Mouse (Mus musculus): ENCODE measurements around the gene Mrps35. TPM values are rescaled to one million over a fixed set of nuclear protein-coding genes. Genes with fewer than 3 reads are reported as not detected.

Gene Mrps35
- 135 and 153 TPM in 2 replicates for polyA plus RNA-seq (2014; fragmentation: Nextera tagmentation; extraction: Ambion mirVana)

- no peaks in the 10 kb centered on the region for H3K9me3 ChIP-seq (ENCODE audit: control insufficient read depth, low read length)
- H3K27me3 ChIP-seq (ENCODE audit: control insufficient read depth, insufficient read depth, low read length) = no peaks in the 10 kb centered on the region
- WGBS = 4% methylated on average over 65 of the region's 66 CpGs
- H3K4me3 ChIP-seq (ENCODE audit: low read length) = peak within 1 kb of the TSS; percentile 90
- H3K4me1 ChIP-seq (ENCODE audit: control insufficient read depth, insufficient read depth, low read length) = peaks cover 13% of the 10 kb centered on the region; the same call in 1 of the 2 replicates
- peaks cover 14% of the 10 kb centered on the region; the same call in 1 of the 2 replicates for H3K36me3 ChIP-seq (ENCODE audit: control insufficient read depth, insufficient read depth, low read length)
- H3K4me2 ChIP-seq (replicated peaks; ENCODE audit: low read depth, low read length) = peak within 1 kb of the TSS; percentile 65
- peak within 1 kb of the TSS; percentile 93 for H3K9ac ChIP-seq (ENCODE audit: low read depth, low read length)
- peak; percentile 99 for ATAC-seq (ENCODE audit: low FRiP score, low TSS enrichment)
- peak within 1 kb of the TSS; percentile 72 for H3K27ac ChIP-seq (ENCODE audit: low read depth, low read length)
Observed at GRCm38 (mm10) chr6:147042291-147043290, at the start of gene Mrps35. Gene Mrps35 (plus strand): TSS chr6:147042764.

- no peaks in the 10 kb centered on the region for H3K4me1 ChIP-seq (ENCODE audit: control insufficient read depth, insufficient read depth, low read length)
- H3K36me3 ChIP-seq (ENCODE audit: control insufficient read depth, insufficient read depth, low read length) = peaks cover 30% of the 10 kb centered on the region
- no peak overlapping the region for H3K9ac ChIP-seq (ENCODE audit: low read depth, low read length)
- ATAC-seq (ENCODE audit: low FRiP score, low TSS enrichment) = no peak
- H3K9me3 ChIP-seq (ENCODE audit: control insufficient read depth, low read length) = no peaks in the 10 kb centered on the region
- H3K4me3 ChIP-seq (ENCODE audit: low read length) = no peak overlapping the region
- H3K27me3 ChIP-seq (ENCODE audit: control insufficient read depth, insufficient read depth, low read length) = no peaks in the 10 kb centered on the region
- no peak overlapping the region for H3K4me2 ChIP-seq (replicated peaks; ENCODE audit: low read depth, low read length)
- H3K27ac ChIP-seq (ENCODE audit: low read depth, low read length) = no peak overlapping the region
- WGBS = 39% methylated on average over 5 of the region's 5 CpGs
Observed at GRCm38 (mm10) chr6:146994236-146994635, 48.3 kb upstream of the Mrps35 start.

- H3K4me1 ChIP-seq (ENCODE audit: control insufficient read depth, insufficient read depth, low read length) = no peaks in the 10 kb centered on the region
- peaks cover 32% of the 10 kb centered on the region for H3K36me3 ChIP-seq (ENCODE audit: control insufficient read depth, insufficient read depth, low read length)
- H3K27me3 ChIP-seq (ENCODE audit: control insufficient read depth, insufficient read depth, low read length) = no peaks in the 10 kb centered on the region
- no peak for ATAC-seq (ENCODE audit: low FRiP score, low TSS enrichment)
- H3K9me3 ChIP-seq (ENCODE audit: control insufficient read depth, low read length) = no peaks in the 10 kb centered on the region
- no peak overlapping the region for H3K27ac ChIP-seq (ENCODE audit: low read depth, low read length)
- 86% methylated on average over 2 of the region's 2 CpGs for WGBS
- no peak overlapping the region for H3K9ac ChIP-seq (ENCODE audit: low read depth, low read length)
- no peak overlapping the region for H3K4me3 ChIP-seq (ENCODE audit: low read length)
- H3K4me2 ChIP-seq (replicated peaks; ENCODE audit: low read depth, low read length) = no peak overlapping the region
Observed at GRCm38 (mm10) chr6:146995391-146995790, 47.2 kb upstream of the Mrps35 start.

GRCm38 (mm10) chr6:146995878-146996277, 46.7 kb upstream of the Mrps35 start:
- Histone ChIP-seq H3K9ac (ENCODE audit: low read depth, low read length) (no peak overlapping the region), H3K36me3 (ENCODE audit: control insufficient read depth, insufficient read depth, low read length) (peaks cover 33% of the 10 kb centered on the region), H3K27ac (ENCODE audit: low read depth, low read length) (no peak overlapping the region), H3K27me3 (ENCODE audit: control insufficient read depth, insufficient read depth, low read length) (no peaks in the 10 kb centered on the region), H3K9me3 (ENCODE audit: control insufficient read depth, low read length) (no peaks in the 10 kb centered on the region), H3K4me2 (replicated peaks; ENCODE audit: low read depth, low read length) (no peak overlapping the region), H3K4me1 (ENCODE audit: control insufficient read depth, insufficient read depth, low read length) (no peaks in the 10 kb centered on the region), H3K4me3 (ENCODE audit: low read length) (no peak overlapping the region)
- WGBS = 85% methylated on average over 6 of the region's 6 CpGs
- no peak for ATAC-seq (ENCODE audit: low FRiP score, low TSS enrichment)

- no peak overlapping the region for H3K9ac ChIP-seq (ENCODE audit: low read depth, low read length)
- no peaks in the 10 kb centered on the region for H3K4me1 ChIP-seq (ENCODE audit: control insufficient read depth, insufficient read depth, low read length)
- peaks cover 39% of the 10 kb centered on the region for H3K36me3 ChIP-seq (ENCODE audit: control insufficient read depth, insufficient read depth, low read length)
- H3K4me2 ChIP-seq (replicated peaks; ENCODE audit: low read depth, low read length) = no peak overlapping the region
- ATAC-seq (ENCODE audit: low FRiP score, low TSS enrichment) = no peak
- H3K4me3 ChIP-seq (ENCODE audit: low read length) = no peak overlapping the region
- H3K27ac ChIP-seq (ENCODE audit: low read depth, low read length) = no peak overlapping the region
- H3K9me3 ChIP-seq (ENCODE audit: control insufficient read depth, low read length) = no peaks in the 10 kb centered on the region
- no peaks in the 10 kb centered on the region for H3K27me3 ChIP-seq (ENCODE audit: control insufficient read depth, insufficient read depth, low read length)
- 85% methylated on average over 6 of the region's 6 CpGs for WGBS
Observed at GRCm38 (mm10) chr6:146997006-146997405, 45.6 kb upstream of the Mrps35 start.

GRCm38 (mm10) chr6:146998710-146999109, 43.9 kb upstream of the Mrps35 start:
- WGBS = 88% methylated on average over 4 of the region's 4 CpGs
- Histone ChIP-seq H3K9me3 (ENCODE audit: control insufficient read depth, low read length) (no peaks in the 10 kb centered on the region), H3K27me3 (ENCODE audit: control insufficient read depth, insufficient read depth, low read length) (no peaks in the 10 kb centered on the region), H3K4me3 (ENCODE audit: low read length) (no peak overlapping the region), H3K4me1 (ENCODE audit: control insufficient read depth, insufficient read depth, low read length) (no peaks in the 10 kb centered on the region), H3K36me3 (ENCODE audit: control insufficient read depth, insufficient read depth, low read length) (peaks cover 49% of the 10 kb centered on the region), H3K27ac (ENCODE audit: low read depth, low read length) (no peak overlapping the region), H3K9ac (ENCODE audit: low read depth, low read length) (no peak overlapping the region), H3K4me2 (replicated peaks; ENCODE audit: low read depth, low read length) (no peak overlapping the region)
- no peak for ATAC-seq (ENCODE audit: low FRiP score, low TSS enrichment)

GRCm38 (mm10) chr6:146999302-146999701, 43.3 kb upstream of the Mrps35 start:
- Histone ChIP-seq H3K27ac (ENCODE audit: low read depth, low read length) (no peak overlapping the region), H3K9me3 (ENCODE audit: control insufficient read depth, low read length) (no peaks in the 10 kb centered on the region), H3K4me3 (ENCODE audit: low read length) (no peak overlapping the region), H3K36me3 (ENCODE audit: control insufficient read depth, insufficient read depth, low read length) (peaks cover 49% of the 10 kb centered on the region), H3K9ac (ENCODE audit: low read depth, low read length) (no peak overlapping the region), H3K4me2 (replicated peaks; ENCODE audit: low read depth, low read length) (no peak overlapping the region), H3K27me3 (ENCODE audit: control insufficient read depth, insufficient read depth, low read length) (no peaks in the 10 kb centered on the region), H3K4me1 (ENCODE audit: control insufficient read depth, insufficient read depth, low read length) (no peaks in the 10 kb centered on the region)
- ATAC-seq (ENCODE audit: low FRiP score, low TSS enrichment) = no peak
- WGBS = 68% methylated on average over 9 of the region's 9 CpGs

- Histone ChIP-seq H3K9me3 (ENCODE audit: control insufficient read depth, low read length) (no peaks in the 10 kb centered on the region), H3K4me2 (replicated peaks; ENCODE audit: low read depth, low read length) (no peak overlapping the region), H3K4me1 (ENCODE audit: control insufficient read depth, insufficient read depth, low read length) (no peaks in the 10 kb centered on the region), H3K36me3 (ENCODE audit: control insufficient read depth, insufficient read depth, low read length) (peaks cover 50% of the 10 kb centered on the region), H3K4me3 (ENCODE audit: low read length) (no peak overlapping the region), H3K27me3 (ENCODE audit: control insufficient read depth, insufficient read depth, low read length) (no peaks in the 10 kb centered on the region), H3K9ac (ENCODE audit: low read depth, low read length) (no peak overlapping the region), H3K27ac (ENCODE audit: low read depth, low read length) (no peak overlapping the region)
- 0 out of 2 replicates have a peak, but pooled peaks have one; percentile 46 for ATAC-seq (ENCODE audit: low FRiP score, low TSS enrichment)
- 31% methylated on average over 2 of the region's 2 CpGs for WGBS
Observed at GRCm38 (mm10) chr6:146999755-147000154, 42.8 kb upstream of the Mrps35 start.

GRCm38 (mm10) chr6:147008148-147008547, 34.4 kb upstream of the Mrps35 start:
- Histone ChIP-seq H3K4me1 (ENCODE audit: control insufficient read depth, insufficient read depth, low read length) (no peaks in the 10 kb centered on the region), H3K27me3 (ENCODE audit: control insufficient read depth, insufficient read depth, low read length) (no peaks in the 10 kb centered on the region), H3K9ac (ENCODE audit: low read depth, low read length) (no peak overlapping the region), H3K9me3 (ENCODE audit: control insufficient read depth, low read length) (no peaks in the 10 kb centered on the region), H3K27ac (ENCODE audit: low read depth, low read length) (no peak overlapping the region), H3K4me3 (ENCODE audit: low read length) (no peak overlapping the region), H3K4me2 (replicated peaks; ENCODE audit: low read depth, low read length) (no peak overlapping the region), H3K36me3 (ENCODE audit: control insufficient read depth, insufficient read depth, low read length) (peaks cover 48% of the 10 kb centered on the region)
- no peak for ATAC-seq (ENCODE audit: low FRiP score, low TSS enrichment)
- 63% methylated on average over 3 of the region's 3 CpGs for WGBS
